Mouse (Mus musculus): ENCODE results near the gene Folr2. TPM values are rescaled to one million over a fixed set of nuclear protein-coding genes. Genes with fewer than 3 reads are reported as not detected.
A peak's percentile ranks its signal among the peaks of the same experiment; 100 is the strongest.

Folr2 gene
- polyA plus RNA-seq, 1 experiment: 2.1 TPM

GRCm38 (mm10) chr7:101820295-101821030 is 36.5 kb downstream of the Folr2 start:
- Histone ChIP-seq H3K27ac (ENCODE audit: insufficient read depth, low read length) (no peak overlapping the region), H3K4me3 (ENCODE audit: insufficient read depth, low read length) (peak overlapping the region; percentile 11; the same call in 1 of the 2 replicates), H3K4me1 (ENCODE audit: control insufficient read depth, insufficient read depth, low read length) (no peaks in the 10 kb centered on the region)
- TF ChIP-seq POLR2A (IDR thresholded peaks at IDR 0.05; ENCODE audit: extremely low read depth, insufficient read depth, low read length) (no peak), CTCF (IDR thresholded peaks at IDR 0.05; ENCODE audit: extremely low read depth, insufficient read depth, low read length) (no peak)

DNA sequence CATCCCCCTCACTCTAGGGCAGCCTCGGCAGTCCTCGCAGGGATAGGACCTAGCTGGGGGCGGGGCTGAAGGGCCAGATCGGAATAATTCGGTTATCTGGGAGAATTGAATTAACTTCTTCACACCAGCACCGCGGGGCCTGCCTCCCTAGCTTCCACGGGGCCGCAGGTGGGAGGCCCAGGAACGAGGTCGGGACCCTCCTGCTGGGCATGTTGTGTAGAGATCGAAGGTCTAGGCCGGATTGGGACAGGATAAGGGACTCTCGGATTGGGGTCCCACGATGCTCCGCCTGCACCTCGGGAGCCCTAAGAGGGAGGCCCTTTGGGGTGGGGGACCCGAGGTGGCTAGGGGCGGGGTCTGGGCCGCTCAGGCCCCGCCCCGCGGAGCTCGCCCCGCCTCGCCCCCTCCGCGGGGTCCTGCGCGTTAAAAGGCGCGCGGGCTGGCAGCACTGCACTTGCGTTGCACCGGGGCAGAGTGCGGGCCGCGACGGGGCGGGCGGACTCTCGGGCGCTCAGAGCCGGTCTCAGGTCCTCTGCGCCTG is 39.1 kb downstream of the Folr2 start, which contains the start of gene Phox2a:
TSS of gene Phox2a (plus strand) at position 453 of the 541 bp plus-strand sequence.
- TF ChIP-seq CTCF (IDR thresholded peaks at IDR 0.05; ENCODE audit: extremely low read depth, insufficient read depth, low read length) (no peak), POLR2A (IDR thresholded peaks at IDR 0.05; ENCODE audit: extremely low read depth, insufficient read depth, low read length) (no peak)
- no peak within 1 kb of the TSS for H3K27ac ChIP-seq (ENCODE audit: insufficient read depth, low read length)
- no peak within 1 kb of the TSS for H3K4me3 ChIP-seq (ENCODE audit: insufficient read depth, low read length)
- no peaks in the 10 kb centered on the region for H3K4me1 ChIP-seq (ENCODE audit: control insufficient read depth, insufficient read depth, low read length)

Other genes with a start within 250 kb of the Folr2 start
- 41.8 and 48.1 TPM in 2 replicates for gene Clpb, start 193.6 kb downstream of the Folr2 start, polyA plus RNA-seq (2012; rRNA removed)
- gene Phox2a, start 38.9 kb downstream of the Folr2 start, polyA plus RNA-seq (2012; rRNA removed): not detected in 2 replicates
- 36.5 and 40.7 TPM in 2 replicates for gene Inppl1, start 19.0 kb downstream of the Folr2 start, polyA plus RNA-seq (2012; rRNA removed)
- 60.3 and 63.5 TPM in 2 replicates for gene Anapc15, start 6.5 kb upstream of the Folr2 start, polyA plus RNA-seq (2012; rRNA removed)
- 0.81 and 1.5 TPM in 2 replicates for gene Folr1, start 13.6 kb upstream of the Folr2 start, polyA plus RNA-seq (2012; rRNA removed)
- gene Lamtor1, start 48.7 kb upstream of the Folr2 start, polyA plus RNA-seq (2012; rRNA removed): 199 and 213 TPM in 2 replicates
- gene Tomt, start 49.2 kb upstream of the Folr2 start, polyA plus RNA-seq (2012; rRNA removed): 0.15 and 0.19 TPM in 2 replicates
- 11.8 and 12.6 TPM in 2 replicates for gene Lrrc51, start 76.7 kb upstream of the Folr2 start, polyA plus RNA-seq (2012; rRNA removed)
- gene Numa1, start 76.9 kb upstream of the Folr2 start, polyA plus RNA-seq (2012; rRNA removed): 51.6 and 54.9 TPM in 2 replicates
- gene Il18bp, start 161.5 kb upstream of the Folr2 start, polyA plus RNA-seq (2012; rRNA removed): 11.8 and 12.7 TPM in 2 replicates
- 55.9 and 59.4 TPM in 2 replicates for gene Rnf121, start 208.3 kb upstream of the Folr2 start, polyA plus RNA-seq (2012; rRNA removed)
- gene Xndc1, start 208.3 kb upstream of the Folr2 start, polyA plus RNA-seq (2012; rRNA removed): 38.4 and 43.8 TPM in 2 replicates
- 1.9 and 2.8 TPM in 2 replicates for gene Xntrpc, start 208.5 kb upstream of the Folr2 start, polyA plus RNA-seq (2012; rRNA removed)
- 0.53 and 2.0 TPM in 2 replicates for gene Trpc2, start 225.9 kb upstream of the Folr2 start, polyA plus RNA-seq (2012; rRNA removed)
- 0.23 TPM in 1 of 2 replicates, not detected in the other for gene Art1, start 244.5 kb upstream of the Folr2 start, polyA plus RNA-seq (2012; rRNA removed)

Measured in cortical plate, adult 2 months (tissue).